Mouse (Mus musculus) small intestine, adult 2 months (tissue): Measurements from ENCODE around the gene Gm10295.

Source experiments
- CTCF ChIP-seq: fragments of 200-500 bp; IDR thresholded peaks from 2 replicates; pipeline ENCODE4 v1.5.1; 2012; ENCODE audit warnings: low read depth, mild to moderate bottlenecking, control low read depth, inconsistent platforms, low read length, moderate library complexity, mixed read lengths; ENCODE audit not compliant: insufficient replicate concordance, insufficient read length; ENCODE audit errors: extremely low read depth
- POLR2A ChIP-seq: fragments of 200-500 bp; IDR thresholded peaks from 2 replicates; pipeline ENCODE4 v1.6.1; 2012; ENCODE audit warnings: low read depth, mild to moderate bottlenecking, control low read depth, inconsistent platforms, low read length, moderate library complexity

GRCm38 (mm10) chr7:71324919-71325583 lies 26.2 kb downstream of the Gm10295 start:
- TF ChIP-seq CTCF (no peak), POLR2A (no peak)
